ENCODE assay signal across 24 mouse cellular contexts in the genomic region with DNA sequence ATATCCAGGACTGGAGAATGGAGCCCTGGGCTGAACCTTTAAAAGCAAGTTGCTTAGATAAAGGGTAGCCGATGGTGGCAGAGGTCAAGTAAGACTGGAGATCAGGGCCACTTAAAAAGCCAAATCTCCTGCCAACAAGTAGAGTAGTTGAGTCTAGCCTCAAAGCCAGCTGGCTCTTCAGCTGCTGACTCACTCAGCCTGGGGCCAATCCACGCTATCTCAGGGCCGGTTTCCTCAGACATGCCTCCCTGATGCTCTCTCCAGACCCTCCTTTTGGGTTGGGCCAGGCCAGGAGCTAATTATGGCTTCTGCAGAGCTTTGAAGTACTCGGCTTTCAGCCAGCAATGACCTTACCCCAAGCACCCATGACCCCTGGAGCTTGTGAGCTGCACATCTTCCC. TPM values are rescaled to one million over a fixed set of nuclear protein-coding genes. Genes with fewer than 3 reads are reported as not detected.
DNase-seq lines count a peak whose midpoint lies in the region; ATAC-seq lines count a peak whose summit lies in the region.
"Had no signal": no experiment of that assay in that cellular context is flagged by ENCODE, and none has a peak within 500 bp of the region (broad histone marks: within the 10 kb centered on the region; RNA-seq: fewer than 3 reads in every experiment).

No protein-coding gene starts in this region.

- no peak for ATAC-seq in heart, embryonic 12.5 days (ENCODE audit: insufficient number of reproducible peaks, low FRiP score)
- peak; percentile 49 for ATAC-seq in heart, embryonic 16.5 days (replicated peaks; ENCODE audit: extremely low read depth, insufficient read depth, low FRiP score)
- no peak for ATAC-seq in forebrain, embryonic 11.5 days (replicated peaks; ENCODE audit: low FRiP score)
- ATAC-seq: forebrain, postnatal 0 days; hindbrain, embryonic 16.5 days; intestine, embryonic 16.5 days; midbrain, embryonic 13.5 days had no signal

- H3K27me3 ChIP-seq in heart, embryonic 12.5 days (replicated peaks): no peaks in the 10 kb centered on the region
- no peaks in the 10 kb centered on the region for H3K27me3 ChIP-seq in heart, embryonic 16.5 days (ENCODE audit: control insufficient read depth, insufficient read depth, low read length)
- no peaks in the 10 kb centered on the region for H3K27me3 ChIP-seq in forebrain, embryonic 11.5 days (ENCODE audit: control insufficient read depth, insufficient read depth, low read length)
- H3K27me3 ChIP-seq: embryonic facial prominence, embryonic 15.5 days; heart, embryonic 15.5 days; kidney, embryonic 15.5 days; limb, embryonic 12.5 days; liver, embryonic 13.5 days; midbrain, embryonic 13.5 days; neural tube, embryonic 12.5 days had no signal

- no peak overlapping the region for H3K9ac ChIP-seq in heart, embryonic 12.5 days
- H3K9ac ChIP-seq in heart, embryonic 16.5 days (ENCODE audit: low read length): no peak overlapping the region
- no peak overlapping the region for H3K9ac ChIP-seq in forebrain, embryonic 11.5 days (ENCODE audit: low read length)
- H3K9ac ChIP-seq: embryonic facial prominence, embryonic 15.5 days; forebrain, postnatal 0 days; heart, embryonic 15.5 days; kidney, embryonic 15.5 days; limb, embryonic 12.5 days; liver, embryonic 13.5 days; midbrain, embryonic 13.5 days; neural tube, embryonic 12.5 days had no signal

- no peaks in the 10 kb centered on the region for H3K9me3 ChIP-seq in heart, embryonic 12.5 days (replicated peaks)
- H3K9me3 ChIP-seq in heart, embryonic 16.5 days (replicated peaks; ENCODE audit: control insufficient read depth, low read length): no peaks in the 10 kb centered on the region
- H3K9me3 ChIP-seq in forebrain, embryonic 11.5 days (ENCODE audit: control insufficient read depth, low read length): no peaks in the 10 kb centered on the region
- H3K9me3 ChIP-seq: embryonic facial prominence, embryonic 15.5 days; heart, embryonic 15.5 days; kidney, embryonic 15.5 days; limb, embryonic 12.5 days; liver, embryonic 13.5 days; midbrain, embryonic 13.5 days; neural tube, embryonic 12.5 days had no signal

- no peaks in the 10 kb centered on the region for H3K36me3 ChIP-seq in heart, embryonic 12.5 days
- no peaks in the 10 kb centered on the region for H3K36me3 ChIP-seq in heart, embryonic 16.5 days (ENCODE audit: control insufficient read depth, insufficient read depth)
- no peaks in the 10 kb centered on the region for H3K36me3 ChIP-seq in forebrain, embryonic 11.5 days (ENCODE audit: control insufficient read depth, insufficient read depth, low read length)
- H3K36me3 ChIP-seq: embryonic facial prominence, embryonic 15.5 days; heart, embryonic 15.5 days; kidney, embryonic 15.5 days; limb, embryonic 12.5 days; liver, embryonic 13.5 days; midbrain, embryonic 13.5 days; neural tube, embryonic 12.5 days had no signal

- no peak overlapping the region for H3K27ac ChIP-seq in heart, embryonic 12.5 days (ENCODE audit: poor library complexity, severe bottlenecking)
- no peak overlapping the region for H3K27ac ChIP-seq in heart, embryonic 16.5 days (ENCODE audit: low read length)
- H3K27ac ChIP-seq in forebrain, embryonic 11.5 days (ENCODE audit: low read depth, low read length): no peak overlapping the region
- H3K27ac ChIP-seq: embryonic facial prominence, embryonic 15.5 days; heart, embryonic 15.5 days; kidney, embryonic 15.5 days; limb, embryonic 12.5 days; liver, embryonic 13.5 days; midbrain, embryonic 13.5 days; neural tube, embryonic 12.5 days had no signal

- H3K4me1 ChIP-seq in heart, embryonic 12.5 days (replicated peaks): peaks cover 7% of the 10 kb centered on the region
- peaks cover 13% of the 10 kb centered on the region for H3K4me1 ChIP-seq in heart, embryonic 16.5 days (ENCODE audit: control insufficient read depth, insufficient read depth, low read length)
- H3K4me1 ChIP-seq in forebrain, embryonic 11.5 days (replicated peaks; ENCODE audit: control insufficient read depth, insufficient read depth, low read length): no peaks in the 10 kb centered on the region
- H3K4me1 ChIP-seq: embryonic facial prominence, embryonic 15.5 days; kidney, embryonic 15.5 days; limb, embryonic 12.5 days; liver, embryonic 13.5 days; midbrain, embryonic 13.5 days; neural tube, embryonic 12.5 days had no signal

- DNase-seq in heart, adult 11 months: peak; percentile 96
- DNase-seq in urinary bladder, postnatal 14 days (ENCODE audit: low spot score): peak; percentile 11
- no peak for DNase-seq in urinary bladder, postnatal 4 days (ENCODE audit: low spot score in 2 of 2)
- DNase-seq in skeletal muscle tissue, adult 2 months (ENCODE audit: low read depth, low spot score): peak; percentile 9
- no peak for DNase-seq in forebrain, embryonic 11.5 days (ENCODE audit: low spot score)
- no peak for DNase-seq in kidney, postnatal 25 days
- DNase-seq: cerebellum, adult 2 months; cerebellum, postnatal 36 days; forebrain, postnatal 0 days; liver, embryonic 13.5 days; right cerebral cortex, postnatal 4 days; thymus, postnatal 25 days had no signal

- H3K4me3 ChIP-seq in heart, embryonic 12.5 days: no peak overlapping the region
- no peak overlapping the region for H3K4me3 ChIP-seq in heart, embryonic 16.5 days (ENCODE audit: low read length)
- H3K4me3 ChIP-seq in forebrain, embryonic 11.5 days (ENCODE audit: low read depth, low read length): no peak overlapping the region
- H3K4me3 ChIP-seq: embryonic facial prominence, embryonic 15.5 days; heart, embryonic 15.5 days; kidney, embryonic 15.5 days; limb, embryonic 12.5 days; liver, embryonic 13.5 days; midbrain, embryonic 13.5 days; neural tube, embryonic 12.5 days had no signal

- WGBS in heart, embryonic 12.5 days: 26% methylated on average over 4 of the region's 4 CpGs
- 40% methylated on average over 4 of the region's 4 CpGs for WGBS in heart, embryonic 16.5 days
- WGBS in forebrain, embryonic 11.5 days: 77% methylated on average over 4 of the region's 4 CpGs

- H3K4me2 ChIP-seq in heart, embryonic 12.5 days: no peak overlapping the region
- no peak overlapping the region for H3K4me2 ChIP-seq in heart, embryonic 16.5 days (ENCODE audit: low read depth, low read length)
- H3K4me2 ChIP-seq in forebrain, embryonic 11.5 days (ENCODE audit: low read depth, low read length, severe bottlenecking): no peak overlapping the region
- H3K4me2 ChIP-seq: embryonic facial prominence, embryonic 15.5 days; heart, embryonic 15.5 days; kidney, embryonic 15.5 days; limb, embryonic 12.5 days; liver, embryonic 13.5 days; midbrain, embryonic 13.5 days; neural tube, embryonic 12.5 days had no signal

RNA-seq across cellular contexts. Expression of a gene that starts 15.7 kb away (rescaled TPM):
- 0.04 TPM in 1 of 2 replicates, not detected in the other for polyA plus RNA-seq in heart, embryonic 12.5 days (2016; fragmentation: Nextera tagmentation; extraction: Ambion mirVana)
- not detected in 2 replicates for polyA plus RNA-seq in heart, embryonic 16.5 days (2015; fragmentation: Nextera tagmentation; extraction: Ambion mirVana)
- polyA plus RNA-seq in forebrain, embryonic 11.5 days (2014; fragmentation: Nextera tagmentation; extraction: Ambion mirVana): not detected in 2 replicates
- polyA plus RNA-seq: C2C12; heart, embryonic 15.5 days; hindbrain, embryonic 16.5 days; kidney, embryonic 15.5 days; limb, embryonic 12.5 days; liver, embryonic 13.5 days; lung, embryonic 16.5 days; midbrain, embryonic 13.5 days; neural tube, embryonic 12.5 days had no signal

Comparison
In these comparisons a context has a peak if more than half of its experiments do, and no peak if none do; other contexts are left out.
1. DNase-seq: peak in heart, adult 11 months (single experiment), urinary bladder, postnatal 14 days (single experiment) and skeletal muscle tissue, adult 2 months (single experiment); none in urinary bladder, postnatal 4 days (0 of 2), forebrain, embryonic 11.5 days (single experiment) and kidney, postnatal 25 days (0 of 2).